Mouse (Mus musculus): Measurements from ENCODE around the gene Pacsin1. TPM values are rescaled to one million over a fixed set of nuclear protein-coding genes. Genes with fewer than 3 reads are reported as not detected.
"Not testable (repeated sequence)": the region's sequence is repeated elsewhere in the genome, so short reads cannot be mapped to it uniquely, and the experiment has no call there.

The Pacsin1 gene
- polyA plus RNA-seq, 1 experiment from 2014 or later, result 0.20 TPM

GRCm38 (mm10) chr17:27637333-27637732, 18.0 kb upstream of the Pacsin1 start:
- WGBS (ENCODE audit: insufficient replicate concordance), result 73% methylated on average over 9 of the region's 9 CpGs
- Histone ChIP-seq H3K9ac (no peak overlapping the region), H3K4me3 (replicated peaks) (no peak overlapping the region), H3K27me3 (no peaks in the 10 kb centered on the region), H3K9me3 (replicated peaks) (no peaks in the 10 kb centered on the region), H3K27ac (0 out of 2 replicates have a peak overlapping the region, but pooled peaks have one; percentile 34), H3K4me1 (replicated peaks) (peaks cover 37% of the 10 kb centered on the region), H3K36me3 (peaks cover 19% of the 10 kb centered on the region), H3K4me2 (no peak overlapping the region)
- ATAC-seq (ENCODE audit: low read depth) (no peak), DNase-seq (no peak)

DNA sequence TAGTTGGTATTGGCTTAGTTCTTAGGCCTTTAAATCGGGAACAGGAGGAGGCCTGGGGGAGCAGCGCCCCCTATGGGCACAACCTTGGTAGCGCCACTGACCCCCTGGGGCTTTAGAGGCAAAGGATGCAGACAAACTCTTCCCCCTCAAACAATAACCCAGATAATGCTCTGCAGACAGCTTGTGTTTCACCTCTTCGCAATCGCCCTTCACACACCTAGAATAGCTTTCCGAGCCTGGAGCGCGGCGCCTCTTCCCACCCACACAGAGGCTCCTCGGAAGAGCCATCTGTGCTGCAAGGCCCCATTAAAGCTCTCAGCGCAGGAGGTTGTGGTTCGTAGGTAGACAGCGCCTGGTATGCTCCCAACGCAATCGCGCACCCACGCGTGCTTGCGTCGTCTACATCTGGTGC, 16.4 kb upstream of the Pacsin1 start:
- H3K27ac ChIP-seq, result no peak overlapping the region
- no peak overlapping the region for H3K9ac ChIP-seq
- no peaks in the 10 kb centered on the region for H3K27me3 ChIP-seq
- DNase-seq (peak; percentile 33), ATAC-seq (ENCODE audit: low read depth) (no peak)
- no peaks in the 10 kb centered on the region for H3K9me3 ChIP-seq (replicated peaks)
- no peak overlapping the region for H3K4me2 ChIP-seq
- 78% methylated on average over 20 of the region's 20 CpGs for WGBS (ENCODE audit: insufficient replicate concordance)
- peaks cover 3% of the 10 kb centered on the region for H3K36me3 ChIP-seq
- H3K4me3 ChIP-seq (replicated peaks), result no peak overlapping the region
- H3K4me1 ChIP-seq (replicated peaks), result peaks cover 31% of the 10 kb centered on the region

- H3K9me3 ChIP-seq (replicated peaks); DNase-seq; H3K36me3 ChIP-seq; H3K4me3 ChIP-seq (replicated peaks); H3K27ac ChIP-seq; H3K27me3 ChIP-seq; ATAC-seq (ENCODE audit: low read depth); H3K9ac ChIP-seq; H3K4me2 ChIP-seq: not testable (repeated sequence)
- peaks cover 27% of the 10 kb centered on the region for H3K4me1 ChIP-seq (replicated peaks)
- WGBS (ENCODE audit: insufficient replicate concordance), result 77% methylated on average over 6 of the region's 6 CpGs
Observed at GRCm38 (mm10) chr17:27639851-27640250, 15.5 kb upstream of the Pacsin1 start.

DNA sequence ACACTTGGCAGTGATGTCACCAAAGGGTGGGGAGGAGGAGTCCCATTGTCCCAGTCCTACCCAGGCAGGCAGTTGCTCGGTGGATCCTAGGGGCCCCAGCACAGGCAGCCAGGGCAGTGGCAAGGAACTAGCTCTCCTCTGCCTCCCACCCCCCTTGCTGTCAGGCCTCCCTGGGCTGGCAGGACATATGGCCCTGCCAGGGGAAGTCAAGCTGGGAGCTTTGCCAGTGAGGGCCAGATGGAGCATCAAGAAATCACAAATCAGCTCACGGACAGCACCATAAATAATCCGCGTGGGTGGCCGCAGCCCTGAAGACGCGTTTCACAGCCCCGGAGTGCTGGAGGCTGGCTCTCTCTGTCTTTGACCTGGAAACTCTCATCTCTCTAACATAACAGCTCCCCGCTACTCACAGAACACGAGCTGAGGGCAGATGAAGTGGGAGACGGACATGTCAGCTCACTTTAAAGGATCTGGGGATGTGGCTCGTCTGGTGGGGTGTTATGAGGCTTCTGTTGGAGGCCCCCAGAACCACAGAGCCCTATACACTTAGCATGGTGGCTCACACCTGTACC, 12.7 kb upstream of the Pacsin1 start:
- 38% methylated on average over 12 of the region's 12 CpGs for WGBS (ENCODE audit: insufficient replicate concordance)
- Histone ChIP-seq H3K36me3 (no peaks in the 10 kb centered on the region), H3K4me2 (no peak overlapping the region), H3K27me3 (no peaks in the 10 kb centered on the region), H3K9ac (no peak overlapping the region), H3K4me3 (replicated peaks) (no peak overlapping the region), H3K9me3 (replicated peaks) (no peaks in the 10 kb centered on the region), H3K27ac (no peak overlapping the region), H3K4me1 (replicated peaks) (peaks cover 10% of the 10 kb centered on the region; the same call in 1 of the 2 replicates)
- DNase-seq (no peak), ATAC-seq (ENCODE audit: low read depth) (no peak)

DNA sequence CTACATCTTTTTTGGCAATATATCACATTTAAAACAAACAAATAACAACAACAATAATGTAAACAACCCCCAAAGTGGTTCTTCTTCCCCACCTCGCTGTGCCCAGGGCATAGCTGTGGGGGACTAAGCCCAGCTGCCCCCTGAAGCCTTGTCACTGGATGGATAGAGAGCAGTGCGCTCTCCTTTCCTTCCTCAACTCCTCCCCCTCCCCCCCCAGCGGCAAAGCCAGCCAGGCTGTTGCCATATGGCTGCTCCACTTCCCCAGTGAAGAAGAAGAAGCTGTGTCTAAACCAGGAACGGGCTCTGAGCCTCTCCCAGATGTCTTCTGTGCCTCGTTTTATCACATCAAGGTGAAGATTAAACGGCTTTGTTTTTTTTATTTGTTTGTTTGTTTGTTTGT, 12.2 kb upstream of the Pacsin1 start:
- no peak overlapping the region for H3K4me3 ChIP-seq (replicated peaks)
- H3K27ac ChIP-seq, result no peak overlapping the region
- no peaks in the 10 kb centered on the region for H3K27me3 ChIP-seq
- no peak overlapping the region for H3K4me2 ChIP-seq
- no peaks in the 10 kb centered on the region for H3K9me3 ChIP-seq (replicated peaks)
- ATAC-seq (ENCODE audit: low read depth) (no peak), DNase-seq (no peak)
- H3K4me1 ChIP-seq (replicated peaks), result peaks cover 10% of the 10 kb centered on the region; the same call in 1 of the 2 replicates
- H3K9ac ChIP-seq, result no peak overlapping the region
- 19% methylated on average over 6 of the region's 6 CpGs for WGBS (ENCODE audit: insufficient replicate concordance)
- no peaks in the 10 kb centered on the region for H3K36me3 ChIP-seq

GRCm38 (mm10) chr17:27643756-27644155, 11.6 kb upstream of the Pacsin1 start:
- ATAC-seq (ENCODE audit: low read depth) (no peak), DNase-seq (no peak)
- WGBS (ENCODE audit: insufficient replicate concordance), result 69% methylated on average over 9 of the region's 9 CpGs
- no peak overlapping the region for H3K4me3 ChIP-seq (replicated peaks)
- no peaks in the 10 kb centered on the region for H3K36me3 ChIP-seq
- H3K4me1 ChIP-seq (replicated peaks), result peaks cover 10% of the 10 kb centered on the region; the same call in 1 of the 2 replicates
- no peak overlapping the region for H3K27ac ChIP-seq
- no peaks in the 10 kb centered on the region for H3K27me3 ChIP-seq
- H3K9me3 ChIP-seq (replicated peaks), result no peaks in the 10 kb centered on the region
- H3K9ac ChIP-seq, result no peak overlapping the region
- H3K4me2 ChIP-seq, result no peak overlapping the region

DNA sequence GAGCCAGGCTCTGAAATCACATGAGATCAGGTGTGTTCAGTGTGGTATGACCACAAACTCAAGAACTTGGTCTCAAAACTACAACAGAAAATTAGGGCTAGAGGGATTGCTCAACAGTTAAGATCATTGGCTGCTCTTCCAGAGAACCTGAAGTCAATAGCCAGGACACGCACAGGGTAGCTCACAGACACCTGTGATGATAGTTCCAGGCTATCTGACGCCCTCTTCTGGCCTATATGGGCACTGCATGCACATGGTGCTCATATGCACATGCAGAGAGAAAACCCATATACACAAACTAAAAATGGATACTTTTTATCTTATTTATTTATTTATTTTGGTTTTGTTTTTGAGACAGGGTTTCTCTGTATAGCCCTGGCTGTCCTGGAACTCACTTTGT, 10.7 kb upstream of the Pacsin1 start:
- 30% methylated on average over 2 of the region's 2 CpGs for WGBS (ENCODE audit: insufficient replicate concordance)
- no peak for ATAC-seq (ENCODE audit: low read depth)
- H3K9me3 ChIP-seq (replicated peaks), result no peaks in the 10 kb centered on the region

DNA sequence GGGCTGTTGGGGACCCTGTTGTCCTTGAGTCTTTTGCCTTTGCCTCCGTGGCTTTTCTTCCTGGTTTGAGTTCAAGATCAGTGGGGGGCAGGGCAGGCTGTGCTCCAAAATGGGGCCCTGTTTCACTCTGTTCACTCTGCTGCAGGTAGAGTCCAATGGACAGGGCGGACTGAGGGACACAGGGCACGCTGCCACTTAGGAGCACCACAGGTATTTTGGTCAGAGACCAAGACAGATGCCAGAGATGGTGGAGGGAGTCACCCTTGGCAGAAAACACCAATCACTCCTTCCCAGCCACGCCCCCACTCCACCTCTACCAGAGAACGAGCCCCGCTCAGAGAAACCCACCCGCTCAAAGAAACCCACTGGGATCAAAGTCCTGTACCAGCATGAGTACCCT, 9.5 kb upstream of the Pacsin1 start:
- Histone ChIP-seq H3K27ac (no peak overlapping the region), H3K36me3 (no peaks in the 10 kb centered on the region), H3K9ac (no peak overlapping the region), H3K27me3 (peaks cover 5% of the 10 kb centered on the region; the same call in 1 of the 2 replicates), H3K4me1 (replicated peaks) (peaks cover 10% of the 10 kb centered on the region; the same call in 1 of the 2 replicates), H3K9me3 (replicated peaks) (no peaks in the 10 kb centered on the region), H3K4me3 (replicated peaks) (no peak overlapping the region), H3K4me2 (no peak overlapping the region)
- WGBS (ENCODE audit: insufficient replicate concordance), result 49% methylated on average over 7 of the region's 7 CpGs
- DNase-seq, result no peak
- ATAC-seq (ENCODE audit: low read depth), result no peak

More for the DNA sequence above, 10.7 kb upstream of the Pacsin1 start:
- no peak overlapping the region for H3K4me2 ChIP-seq
- peaks cover 10% of the 10 kb centered on the region; the same call in 1 of the 2 replicates for H3K4me1 ChIP-seq (replicated peaks)
- H3K27ac ChIP-seq, result no peak overlapping the region
- no peak overlapping the region for H3K4me3 ChIP-seq (replicated peaks)
- no peaks in the 10 kb centered on the region for H3K36me3 ChIP-seq
- no peaks in the 10 kb centered on the region for H3K27me3 ChIP-seq
- DNase-seq, result no peak
- no peak overlapping the region for H3K9ac ChIP-seq

DNA sequence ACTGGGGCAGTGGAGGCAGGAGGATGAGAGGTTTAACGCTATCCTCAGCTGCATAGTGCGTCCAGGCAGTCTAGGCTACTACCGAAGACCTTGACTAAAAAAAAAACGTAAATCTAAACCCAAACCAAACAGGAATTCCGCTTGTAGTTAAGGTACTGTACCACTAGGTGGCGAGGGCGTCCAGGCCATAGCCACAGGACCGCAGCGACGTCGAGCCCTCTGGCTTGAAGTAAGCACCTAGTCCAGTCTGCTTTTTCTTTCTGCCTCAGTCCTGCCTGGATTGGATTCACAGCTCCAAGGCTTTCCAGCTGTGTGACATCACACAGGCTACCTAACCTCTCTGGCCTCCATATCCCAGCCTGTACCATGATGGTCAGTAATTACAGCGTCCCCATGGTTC, 5.1 kb upstream of the Pacsin1 start:
- Histone ChIP-seq H3K4me2 (no peak overlapping the region), H3K9ac (no peak overlapping the region), H3K9me3 (replicated peaks) (no peaks in the 10 kb centered on the region), H3K27me3 (peaks cover 31% of the 10 kb centered on the region), H3K27ac (no peak overlapping the region), H3K36me3 (no peaks in the 10 kb centered on the region), H3K4me1 (replicated peaks) (peaks cover 8% of the 10 kb centered on the region), H3K4me3 (replicated peaks) (no peak overlapping the region)
- DNase-seq (peak; percentile 53), ATAC-seq (ENCODE audit: low read depth) (no peak)
- WGBS (ENCODE audit: insufficient replicate concordance), result 7% methylated on average over 12 of the region's 12 CpGs

GRCm38 (mm10) chr17:27650586-27650985, 4.7 kb upstream of the Pacsin1 start:
- Histone ChIP-seq H3K4me1 (replicated peaks) (peaks cover 11% of the 10 kb centered on the region), H3K9me3 (replicated peaks) (no peaks in the 10 kb centered on the region), H3K4me3 (replicated peaks) (no peak overlapping the region), H3K4me2 (no peak overlapping the region), H3K27me3 (peaks cover 36% of the 10 kb centered on the region), H3K36me3 (no peaks in the 10 kb centered on the region), H3K9ac (no peak overlapping the region), H3K27ac (no peak overlapping the region)
- DNase-seq, result no peak
- ATAC-seq (ENCODE audit: low read depth), result no peak
- 72% methylated on average over 13 of the region's 13 CpGs for WGBS (ENCODE audit: insufficient replicate concordance)

DNA sequence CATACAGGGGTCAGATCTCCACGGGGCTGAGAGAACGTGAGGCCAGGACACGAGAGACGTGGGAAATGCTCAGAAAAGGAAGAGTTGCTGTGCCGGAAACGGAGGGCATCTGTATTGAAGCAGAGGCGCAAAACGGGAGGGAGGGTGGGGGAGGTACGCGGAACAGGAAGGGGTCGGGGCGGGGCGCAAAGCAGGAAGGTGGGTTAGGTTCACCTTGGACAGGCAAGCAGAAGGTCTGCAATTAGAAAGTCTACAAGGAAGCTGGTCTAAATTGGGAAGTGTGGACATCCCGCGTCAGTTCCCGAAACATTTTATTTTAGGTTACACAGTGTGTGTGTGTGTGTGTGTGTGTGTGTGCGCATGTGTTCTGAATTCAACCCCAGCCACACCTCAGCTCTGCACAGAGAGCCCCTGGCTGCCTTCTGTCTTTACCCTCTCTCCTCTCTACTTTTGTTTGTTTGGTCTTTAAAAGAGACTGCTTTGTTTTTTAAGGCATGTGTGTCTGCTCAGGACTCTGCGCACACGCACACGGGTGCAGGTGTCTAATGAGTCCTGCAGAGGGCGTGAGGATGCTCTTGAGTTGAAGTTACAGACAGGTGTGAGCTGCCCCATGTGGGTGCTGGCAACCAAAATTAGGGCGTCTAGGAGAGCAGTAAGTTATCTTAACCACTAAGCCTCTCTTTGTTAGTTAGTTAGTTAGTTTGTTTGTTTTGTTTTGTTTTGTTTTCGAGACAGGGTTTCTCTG, 3.1 kb upstream of the Pacsin1 start:
- Histone ChIP-seq H3K4me1 (replicated peaks) (peaks cover 14% of the 10 kb centered on the region), H3K4me3 (replicated peaks) (no peak overlapping the region), H3K36me3 (no peaks in the 10 kb centered on the region), H3K27ac (no peak overlapping the region), H3K9me3 (replicated peaks) (no peaks in the 10 kb centered on the region), H3K27me3 (peaks cover 52% of the 10 kb centered on the region), H3K9ac (no peak overlapping the region), H3K4me2 (no peak overlapping the region)
- ATAC-seq (ENCODE audit: low read depth) (no peak), DNase-seq (no peak)
- WGBS (ENCODE audit: insufficient replicate concordance), result 55% methylated on average over 23 of the region's 23 CpGs

Data from liver, embryonic 13.5 days (tissue).